Mouse (Mus musculus): ENCODE measurements around the gene Cdr2l.

- TF ChIP-seq POLR2A (IDR thresholded peaks at IDR 0.05; ENCODE audit: extremely low read depth, insufficient read depth, low read length) (no peak), CTCF (IDR thresholded peaks at IDR 0.05; ENCODE audit: extremely low read depth, insufficient read depth, low read length) (no peak)
Observed at GRCm38 (mm10) chr11:115376722-115377121, 5.0 kb upstream of the Cdr2l start.

Data from cortical plate, adult 2 months (tissue).